Mouse (Mus musculus) megakaryocyte, embryonic 14.5 days (primary cell): Measurements from ENCODE around the gene Cdc7. TPM values are rescaled to one million over a fixed set of nuclear protein-coding genes. Genes with fewer than 3 reads are reported as not detected.
"Not testable (repeated sequence)": the region's sequence is repeated elsewhere in the genome, so short reads cannot be mapped to it uniquely, and the experiment has no call there.

ENCODE experiments used
- H3K27me3 ChIP-seq: replicated peaks from 2 replicates; pipeline ENCODE3; 2012; ENCODE audit warnings: inconsistent platforms
- H3K36me3 ChIP-seq: replicated peaks from 2 replicates; pipeline ENCODE3; 2012; ENCODE audit warnings: low read length, inconsistent platforms, mixed read lengths
- H3K4me1 ChIP-seq: 2 replicates; pipeline ENCODE4 v1.6.1; 2012; ENCODE audit warnings: inconsistent platforms
- H3K4me3 ChIP-seq: replicated peaks from 2 replicates; pipeline ENCODE3; 2012; ENCODE audit warnings: moderate library complexity, mild to moderate bottlenecking, inconsistent platforms
- H3K9me3 ChIP-seq: 2 replicates; pipeline ENCODE4 v1.6.1; 2012; ENCODE audit warnings: inconsistent platforms
- FLI1 ChIP-seq: IDR thresholded peaks from 2 replicates; pipeline ENCODE4 v1.6.1; 2012; ENCODE audit warnings: low read length, inconsistent platforms, mixed read lengths
- GATA1 ChIP-seq: IDR thresholded peaks from 3 replicates; pipeline ENCODE4 v1.6.1; 2012; ENCODE audit warnings: mixed read lengths, low read length, inconsistent platforms, borderline replicate concordance
- polyA plus RNA-seq: library from polyadenylated mRNA; stranded (reverse); fragments of >175 nt; gene quantifications from 2 replicates; pipeline ENCODE4 v1.2.3, GENCODE M21; 2012; ENCODE audit warnings: low replicate concordance; ENCODE audit not compliant: insufficient read depth

The Cdc7 gene
- polyA plus RNA-seq, 1 experiment = 0.92 TPM

DNA sequence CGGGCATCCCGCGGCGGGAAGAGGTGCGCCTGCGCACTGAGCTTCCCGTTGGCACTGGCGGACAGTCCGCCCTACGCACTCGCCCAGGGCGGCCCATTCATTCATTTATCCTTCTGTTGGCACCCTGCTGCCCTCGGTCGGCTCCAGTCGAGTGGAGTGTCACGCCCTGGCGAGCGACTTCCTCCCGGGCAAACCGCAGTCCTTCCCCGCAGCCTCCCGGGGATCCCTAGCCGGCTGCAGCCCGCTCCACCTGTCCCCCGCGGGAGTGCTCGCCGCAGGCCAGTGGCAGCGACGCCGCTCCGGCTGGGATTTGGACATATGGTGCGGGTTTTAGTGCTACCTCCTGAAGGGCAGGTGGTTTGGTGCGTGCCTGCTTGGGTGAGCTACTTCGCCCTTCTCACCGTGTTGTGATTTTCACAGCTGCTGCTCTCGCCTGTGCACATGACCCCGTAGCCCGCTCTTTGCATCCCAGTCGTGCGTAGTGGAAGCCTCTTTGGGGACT is 442 bp downstream of the Cdc7 start:
- TF ChIP-seq GATA1 (no peak), FLI1 (peak; percentile 4; the same call in 1 of the 2 replicates)
- Histone ChIP-seq H3K27me3 (no peaks in the 10 kb centered on the region), H3K4me3 (peak overlapping the region; percentile 92), H3K4me1 (peaks cover 34% of the 10 kb centered on the region), H3K36me3 (peaks cover 12% of the 10 kb centered on the region), H3K9me3 (0 out of 2 replicates have a peak, but pooled peaks cover 1% of the 10 kb centered on the region)

DNA sequence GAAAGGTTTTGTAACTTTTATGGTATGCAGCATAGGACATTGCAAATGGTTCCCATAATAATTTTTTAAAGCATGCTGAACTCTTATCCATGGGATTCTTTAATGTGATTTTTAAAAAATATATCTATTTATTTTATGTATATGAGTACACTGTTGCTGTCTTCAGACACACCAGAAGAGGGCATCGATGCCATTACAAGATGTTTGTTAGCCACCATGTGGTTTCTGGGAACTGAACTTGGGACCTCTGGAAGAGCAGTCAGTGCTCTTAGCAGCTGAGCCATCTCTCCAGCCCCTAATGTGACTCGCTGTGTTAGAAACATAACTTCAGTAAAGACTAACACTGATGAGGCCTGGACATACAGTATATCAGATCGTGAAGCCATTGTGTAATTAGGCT is 2.3 kb downstream of the Cdc7 start:
- no peak overlapping the region for H3K4me3 ChIP-seq
- H3K27me3 ChIP-seq = no peaks in the 10 kb centered on the region
- H3K36me3 ChIP-seq = peaks cover 30% of the 10 kb centered on the region
- H3K4me1 ChIP-seq = peaks cover 37% of the 10 kb centered on the region
- TF ChIP-seq FLI1 (no peak), GATA1 (no peak)
- H3K9me3 ChIP-seq = no peaks in the 10 kb centered on the region

DNA sequence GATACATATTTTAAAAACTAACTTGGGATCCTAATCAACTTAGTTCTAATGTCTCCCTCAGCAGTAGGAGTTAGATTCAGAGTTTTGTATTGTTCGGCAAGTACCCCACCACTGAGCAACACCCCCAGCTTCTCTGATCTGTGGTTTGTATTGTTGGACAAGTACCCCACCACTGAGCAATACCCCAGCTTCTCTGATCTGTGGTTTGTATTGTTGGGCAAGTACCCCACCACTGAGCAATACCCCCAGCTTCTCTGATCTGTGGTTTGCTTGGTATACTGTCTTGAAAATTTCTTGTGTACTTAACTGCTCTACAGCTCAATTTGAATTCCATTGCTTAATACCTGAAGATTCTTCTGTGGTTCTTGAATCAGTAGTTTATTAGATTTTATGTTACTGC is 3.5 kb downstream of the Cdc7 start:
- Histone ChIP-seq H3K4me1 (peaks cover 34% of the 10 kb centered on the region), H3K4me3 (no peak overlapping the region), H3K27me3 (no peaks in the 10 kb centered on the region), H3K9me3 (no peaks in the 10 kb centered on the region), H3K36me3 (peaks cover 41% of the 10 kb centered on the region)
- no peak for TF ChIP-seq FLI1
- no peak for TF ChIP-seq GATA1

DNA sequence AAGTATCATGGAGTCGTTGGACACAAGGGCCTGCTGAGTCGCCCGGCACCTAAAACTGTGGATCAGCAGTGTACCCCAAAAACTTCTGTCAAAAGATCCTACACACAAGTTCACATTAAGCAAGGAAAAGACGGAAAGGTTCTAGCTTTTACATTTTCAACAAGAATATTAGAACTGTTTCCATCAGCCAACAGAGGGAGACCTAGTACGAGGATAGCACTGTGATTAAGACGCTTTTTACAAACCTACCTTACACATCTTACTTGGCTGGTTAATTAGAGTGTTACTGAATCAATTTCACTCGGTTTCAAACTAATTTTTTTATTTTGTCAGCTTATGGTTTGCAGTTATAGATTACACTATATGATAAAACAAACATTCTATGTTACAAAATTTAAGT is 9.8 kb downstream of the Cdc7 start:
- Histone ChIP-seq H3K9me3 (no peaks in the 10 kb centered on the region), H3K4me3 (no peak overlapping the region), H3K36me3 (peaks cover 93% of the 10 kb centered on the region), H3K27me3 (no peaks in the 10 kb centered on the region), H3K4me1 (peaks cover 7% of the 10 kb centered on the region; the same call in 1 of the 2 replicates)
- TF ChIP-seq FLI1 = no peak
- TF ChIP-seq GATA1 = no peak

DNA sequence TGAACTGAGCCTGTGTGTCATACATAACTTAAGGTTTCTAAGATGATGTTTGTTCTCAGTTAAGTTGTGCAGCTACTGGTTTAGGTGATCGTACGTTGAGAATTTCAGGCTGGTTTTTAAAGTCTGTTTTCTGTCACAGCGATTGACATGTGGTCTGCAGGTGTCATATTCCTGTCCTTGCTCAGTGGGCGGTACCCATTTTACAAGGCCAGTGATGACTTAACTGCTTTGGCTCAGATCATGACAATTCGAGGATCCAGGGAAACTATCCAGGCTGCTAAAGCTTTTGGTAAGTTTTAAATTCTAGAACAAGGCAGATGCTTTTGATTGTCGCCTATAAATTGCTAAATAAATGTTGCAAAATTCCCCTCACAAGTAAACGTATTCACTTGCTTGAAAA is 15.0 kb downstream of the Cdc7 start:
- no peak for TF ChIP-seq GATA1
- no peak for TF ChIP-seq FLI1
- Histone ChIP-seq H3K36me3 (peaks cover 89% of the 10 kb centered on the region), H3K4me1 (peaks cover 4% of the 10 kb centered on the region; the same call in 1 of the 2 replicates), H3K4me3 (no peak overlapping the region), H3K27me3 (no peaks in the 10 kb centered on the region), H3K9me3 (no peaks in the 10 kb centered on the region)

DNA sequence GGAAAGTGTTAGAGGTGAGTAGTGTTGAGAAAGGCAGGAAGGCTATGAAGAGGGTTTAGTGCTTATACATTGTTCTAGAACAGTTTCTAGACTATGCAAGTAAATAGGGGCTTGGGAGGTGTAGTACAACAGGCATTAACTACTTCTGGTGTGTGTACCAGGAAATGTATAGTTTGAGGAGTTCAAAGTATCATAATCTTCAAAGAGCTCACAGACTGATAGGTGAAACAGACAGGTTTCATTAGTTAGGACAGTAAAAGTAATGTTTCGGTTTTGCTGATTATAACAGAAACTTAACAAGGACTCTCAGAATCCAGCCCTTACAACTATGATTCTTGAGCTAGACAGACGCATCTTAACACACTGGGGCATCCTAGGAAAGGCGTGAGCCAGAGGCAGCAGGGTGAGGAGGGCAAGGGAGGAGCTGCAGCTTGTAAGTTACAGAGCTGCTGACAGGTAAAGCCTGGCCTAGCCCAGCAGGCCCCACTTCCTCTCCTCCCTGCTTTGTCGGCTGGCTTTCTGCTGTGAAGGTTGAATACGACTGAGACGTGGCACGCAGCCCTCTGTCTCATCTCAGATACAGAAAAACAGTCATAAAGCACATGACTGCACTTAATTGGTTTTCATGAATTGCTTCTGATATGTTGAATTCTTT is 18.3 kb downstream of the Cdc7 start:
- peaks cover 4% of the 10 kb centered on the region; the same call in 1 of the 2 replicates for H3K4me1 ChIP-seq
- H3K27me3 ChIP-seq = no peaks in the 10 kb centered on the region
- TF ChIP-seq FLI1 = no peak
- TF ChIP-seq GATA1 = no peak
- no peak overlapping the region for H3K4me3 ChIP-seq
- H3K9me3 ChIP-seq = no peaks in the 10 kb centered on the region
- peaks cover 83% of the 10 kb centered on the region for H3K36me3 ChIP-seq

DNA sequence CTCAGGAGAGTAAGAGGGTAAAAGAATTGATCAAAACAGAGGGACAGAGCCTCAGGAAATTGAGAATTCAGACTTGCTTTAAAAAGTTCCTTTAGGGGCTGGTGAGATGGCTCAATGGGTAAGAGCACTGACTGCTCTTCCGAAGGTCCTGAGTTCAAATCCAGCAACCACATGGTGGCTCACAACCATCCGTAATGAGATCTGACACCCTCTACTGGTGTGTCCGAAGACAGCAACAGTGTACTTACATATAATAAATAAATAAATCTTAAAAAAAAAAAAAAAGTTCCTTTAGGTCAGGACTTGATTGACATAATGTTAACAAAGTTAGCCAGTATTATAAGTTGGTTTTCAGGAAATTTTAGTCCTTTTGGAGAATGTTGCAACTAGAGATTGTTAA is 20.8 kb downstream of the Cdc7 start:
- H3K36me3 ChIP-seq = peaks cover 60% of the 10 kb centered on the region

DNA sequence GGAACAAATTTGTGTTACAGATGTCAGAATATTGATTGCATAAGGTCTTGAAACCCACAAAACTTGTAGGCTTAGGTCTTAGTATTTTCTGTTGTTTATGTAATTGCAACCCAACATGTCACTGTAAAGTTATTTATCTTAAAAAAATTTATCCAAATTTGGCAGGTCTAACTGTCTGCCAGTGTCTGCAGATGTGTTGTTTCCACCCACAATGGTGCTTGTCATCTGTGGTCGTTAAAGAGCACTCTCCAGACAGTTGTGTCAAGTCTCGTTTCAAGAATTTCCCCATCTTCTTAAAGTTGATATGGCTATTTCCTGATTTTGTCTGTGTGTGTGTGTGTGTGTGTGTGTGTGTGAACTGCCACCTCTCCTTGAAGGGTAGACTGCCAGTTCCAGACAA is 21.5 kb downstream of the Cdc7 start:
- Histone ChIP-seq H3K9me3 (no peaks in the 10 kb centered on the region), H3K4me1 (peaks cover 2% of the 10 kb centered on the region), H3K4me3 (no peak overlapping the region), H3K36me3 (peaks cover 54% of the 10 kb centered on the region), H3K27me3 (no peaks in the 10 kb centered on the region)
- TF ChIP-seq FLI1 (no peak), GATA1 (no peak)

More for the DNA sequence above, 20.8 kb downstream of the Cdc7 start:
- H3K4me1 ChIP-seq, H3K4me3 ChIP-seq, H3K9me3 ChIP-seq, H3K27me3 ChIP-seq: not testable (repeated sequence)

DNA sequence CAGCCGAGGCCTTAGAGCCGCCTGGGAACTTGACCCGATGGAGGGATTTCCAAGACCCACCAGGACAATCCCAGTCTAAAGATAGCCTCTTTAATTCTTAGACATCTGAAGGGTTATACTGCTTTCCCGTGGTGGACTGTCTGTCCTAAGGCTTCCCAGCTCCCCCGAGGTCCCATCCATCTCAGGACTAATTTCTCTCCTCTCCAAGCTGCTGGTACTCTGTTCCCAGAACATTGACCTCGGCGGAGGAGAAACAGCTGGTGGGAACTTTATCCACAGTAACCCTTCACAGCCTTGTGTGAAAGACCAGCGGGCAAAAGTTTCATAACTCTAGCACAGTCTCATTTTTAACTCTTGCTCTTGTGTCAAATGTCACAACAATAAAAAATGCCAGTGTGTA is 25.1 kb downstream of the Cdc7 start:
- H3K4me1 ChIP-seq = peaks cover 12% of the 10 kb centered on the region
- TF ChIP-seq FLI1 (no peak), GATA1 (no peak)
- H3K9me3 ChIP-seq = no peaks in the 10 kb centered on the region
- H3K36me3 ChIP-seq = peaks cover 23% of the 10 kb centered on the region
- no peaks in the 10 kb centered on the region for H3K27me3 ChIP-seq
- H3K4me3 ChIP-seq = no peak overlapping the region

DNA sequence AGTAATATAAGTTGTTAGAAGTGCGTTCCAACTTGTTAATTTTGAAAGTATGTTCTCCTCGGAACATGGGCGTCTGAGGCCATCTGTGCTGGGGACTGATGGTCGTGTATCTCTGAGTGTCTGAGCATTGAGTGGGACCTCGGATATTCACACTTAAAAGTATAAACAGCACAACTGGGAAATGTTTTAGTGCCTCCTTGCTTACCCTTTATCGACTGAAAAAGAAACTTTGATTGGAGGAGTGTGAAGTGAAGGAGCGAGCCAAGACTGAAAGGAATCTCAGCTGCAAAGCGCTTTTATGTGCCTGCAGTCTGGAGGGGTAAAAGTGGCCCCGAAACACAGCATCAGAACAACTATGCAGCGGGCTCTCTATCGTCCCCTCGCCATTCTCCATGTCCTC is 25.7 kb downstream of the Cdc7 start:
- Histone ChIP-seq H3K4me1 (peaks cover 12% of the 10 kb centered on the region), H3K4me3 (no peak overlapping the region), H3K27me3 (peaks cover 2% of the 10 kb centered on the region), H3K9me3 (no peaks in the 10 kb centered on the region), H3K36me3 (peaks cover 17% of the 10 kb centered on the region)
- TF ChIP-seq FLI1 (no peak), GATA1 (no peak)
